Mouse (Mus musculus): ENCODE data around the gene 9430097D07Rik. TPM values are rescaled to one million over a fixed set of nuclear protein-coding genes. Genes with fewer than 3 reads are reported as not detected.

9430097D07Rik gene
- polyA plus RNA-seq, 1 experiment from 2014 or later = 0.14 TPM

GRCm38 (mm10) chr2:32581450-32582095 is 6.1 kb upstream of the 9430097D07Rik start:
- Histone ChIP-seq H3K4me1 (replicated peaks; ENCODE audit: control insufficient read depth, insufficient read depth, low read length) (peaks cover 2% of the 10 kb centered on the region; the same call in 1 of the 2 replicates), H3K36me3 (ENCODE audit: control insufficient read depth, insufficient read depth) (no peaks in the 10 kb centered on the region), H3K27me3 (replicated peaks; ENCODE audit: control insufficient read depth, insufficient read depth, low read length) (peaks cover 12% of the 10 kb centered on the region; the same call in 1 of the 2 replicates), H3K4me2 (replicated peaks; ENCODE audit: low read depth) (0 out of 2 replicates have a peak overlapping the region, but pooled peaks have one; percentile 9), H3K9ac (ENCODE audit: low read depth, low read length) (no peak overlapping the region), H3K27ac (ENCODE audit: low read depth, low read length) (no peak overlapping the region), H3K4me3 (ENCODE audit: low read depth, low read length) (no peak overlapping the region), H3K9me3 (ENCODE audit: control insufficient read depth) (no peaks in the 10 kb centered on the region)
- 49% methylated on average over 19 of the region's 19 CpGs for WGBS
- no peak for ATAC-seq
- peak; percentile 30; the same call in 1 of the 2 replicates for TF ChIP-seq CTCF (IDR thresholded peaks at IDR 0.05; ENCODE audit: low read depth)

GRCm38 (mm10) chr2:32578146-32579046 is 2.9 kb upstream of the 9430097D07Rik start:
- peaks cover 2% of the 10 kb centered on the region; the same call in 1 of the 2 replicates for H3K4me1 ChIP-seq (replicated peaks; ENCODE audit: control insufficient read depth, insufficient read depth, low read length)
- ATAC-seq = no peak
- peaks cover 1% of the 10 kb centered on the region; the same call in 1 of the 2 replicates for H3K36me3 ChIP-seq (ENCODE audit: control insufficient read depth, insufficient read depth)
- TF ChIP-seq CTCF (IDR thresholded peaks at IDR 0.05; ENCODE audit: low read depth) = no peak
- no peak overlapping the region for H3K27ac ChIP-seq (ENCODE audit: low read depth, low read length)
- no peak overlapping the region for H3K9ac ChIP-seq (ENCODE audit: low read depth, low read length)
- H3K4me3 ChIP-seq (ENCODE audit: low read depth, low read length) = no peak overlapping the region
- 38% methylated on average over 26 of the region's 30 CpGs for WGBS
- H3K4me2 ChIP-seq (replicated peaks; ENCODE audit: low read depth) = no peak overlapping the region
- no peaks in the 10 kb centered on the region for H3K9me3 ChIP-seq (ENCODE audit: control insufficient read depth)
- peaks cover 12% of the 10 kb centered on the region; the same call in 1 of the 2 replicates for H3K27me3 ChIP-seq (replicated peaks; ENCODE audit: control insufficient read depth, insufficient read depth, low read length)

- Histone ChIP-seq H3K4me3 (ENCODE audit: low read depth, low read length) (no peak overlapping the region), H3K4me2 (replicated peaks; ENCODE audit: low read depth) (no peak overlapping the region), H3K27ac (ENCODE audit: low read depth, low read length) (no peak overlapping the region), H3K4me1 (replicated peaks; ENCODE audit: control insufficient read depth, insufficient read depth, low read length) (no peaks in the 10 kb centered on the region), H3K27me3 (replicated peaks; ENCODE audit: control insufficient read depth, insufficient read depth, low read length) (peaks cover 7% of the 10 kb centered on the region; the same call in 1 of the 2 replicates), H3K9ac (ENCODE audit: low read depth, low read length) (no peak overlapping the region), H3K36me3 (ENCODE audit: control insufficient read depth, insufficient read depth) (peaks cover 15% of the 10 kb centered on the region), H3K9me3 (ENCODE audit: control insufficient read depth) (no peaks in the 10 kb centered on the region)
- TF ChIP-seq CTCF (IDR thresholded peaks at IDR 0.05; ENCODE audit: low read depth) = no peak
- ATAC-seq = no peak
- WGBS = 89% methylated on average over 9 of the region's 9 CpGs
Observed at GRCm38 (mm10) chr2:32576532-32576931, 1.0 kb upstream of the 9430097D07Rik start.

- Histone ChIP-seq H3K27ac (ENCODE audit: low read depth, low read length) (no peak overlapping the region), H3K27me3 (replicated peaks; ENCODE audit: control insufficient read depth, insufficient read depth, low read length) (peaks cover 7% of the 10 kb centered on the region; the same call in 1 of the 2 replicates), H3K4me3 (ENCODE audit: low read depth, low read length) (peak overlapping the region; percentile 9), H3K9me3 (ENCODE audit: control insufficient read depth) (no peaks in the 10 kb centered on the region), H3K4me1 (replicated peaks; ENCODE audit: control insufficient read depth, insufficient read depth, low read length) (no peaks in the 10 kb centered on the region), H3K4me2 (replicated peaks; ENCODE audit: low read depth) (peak overlapping the region; percentile 53), H3K36me3 (ENCODE audit: control insufficient read depth, insufficient read depth) (peaks cover 15% of the 10 kb centered on the region), H3K9ac (ENCODE audit: low read depth, low read length) (no peak overlapping the region)
- no peak for ATAC-seq
- peak; percentile 80 for TF ChIP-seq CTCF (IDR thresholded peaks at IDR 0.05; ENCODE audit: low read depth)
- WGBS = 2% methylated on average over 26 of the region's 26 CpGs
Observed at GRCm38 (mm10) chr2:32574901-32575585, 441 bp downstream of the 9430097D07Rik start.

GRCm38 (mm10) chr2:32574497-32574896 is 987 bp downstream of the 9430097D07Rik start, which contains the start of gene Pip5kl1:
Gene Pip5kl1 (plus strand): TSS chr2:32574797.
- ATAC-seq = no peak
- peaks cover 15% of the 10 kb centered on the region for H3K36me3 ChIP-seq (ENCODE audit: control insufficient read depth, insufficient read depth)
- TF ChIP-seq CTCF (IDR thresholded peaks at IDR 0.05; ENCODE audit: low read depth) = no peak
- WGBS = 81% methylated on average over 6 of the region's 6 CpGs
- H3K4me1 ChIP-seq (replicated peaks; ENCODE audit: control insufficient read depth, insufficient read depth, low read length) = no peaks in the 10 kb centered on the region
- H3K27ac ChIP-seq (ENCODE audit: low read depth, low read length) = no peak within 1 kb of the TSS
- H3K9ac ChIP-seq (ENCODE audit: low read depth, low read length) = no peak within 1 kb of the TSS
- peak within 1 kb of the TSS; percentile 9 for H3K4me3 ChIP-seq (ENCODE audit: low read depth, low read length)
- H3K4me2 ChIP-seq (replicated peaks; ENCODE audit: low read depth) = peak within 1 kb of the TSS; percentile 53
- peaks cover 7% of the 10 kb centered on the region; the same call in 1 of the 2 replicates for H3K27me3 ChIP-seq (replicated peaks; ENCODE audit: control insufficient read depth, insufficient read depth, low read length)
- no peaks in the 10 kb centered on the region for H3K9me3 ChIP-seq (ENCODE audit: control insufficient read depth)
